Mouse (Mus musculus) embryonic fibroblast, embryonic 13.5 days (primary cell): ENCODE data around the gene Dusp1.

Experiments used
- CTCF ChIP-seq: IDR thresholded peaks from 2 replicates; pipeline ENCODE4 v1.5.1; 2011; ENCODE audit warnings: mild to moderate bottlenecking, control low read depth, low read length, moderate library complexity, borderline replicate concordance; ENCODE audit not compliant: insufficient read depth
- POLR2A ChIP-seq: IDR thresholded peaks from 2 replicates; pipeline ENCODE4 v1.6.1; 2011; ENCODE audit warnings: low read depth, mild to moderate bottlenecking, control low read depth, low read length, moderate library complexity

GRCm38 (mm10) chr17:26584063-26584462 lies 22.1 kb upstream of the Dusp1 start:
- TF ChIP-seq CTCF (no peak), POLR2A (no peak)
